Mouse (Mus musculus) gastrocnemius, postnatal 4 days (tissue): ENCODE measurements around the gene Ahnak2. TPM values are rescaled to one million over a fixed set of nuclear protein-coding genes. Genes with fewer than 3 reads are reported as not detected.

ENCODE experiments used
- DNase-seq, 2 experiments: peaks; one replicate each; pipeline ENCODE4 v3.0.0; 2021 to 2022; ENCODE audit warnings: low spot score in 2 of 2, mixed read lengths in 2 of 2
- total RNA-seq, 2 experiments: library from RNA; stranded (reverse); gene quantifications; 2 replicates each; pipeline ENCODE4 v1.2.3; 2021

The Ahnak2 gene
- total RNA-seq, 2 experiments from 2014 or later, result 26.7 to 32.1 TPM

GRCm38 (mm10) chr12:112762018-112762417 is 40.4 kb downstream of the Ahnak2 start:
- peak; percentile 16 for DNase-seq

- DNase-seq, result no peak
These were observed 41.0 kb downstream of the Ahnak2 start for GRCm38 (mm10) chr12:112761411-112761810.

GRCm38 (mm10) chr12:112760154-112760926 is 42.1 kb downstream of the Ahnak2 start, which contains the start of gene Pld4:
TSS of gene Pld4 (plus strand) at chr12:112760655.
- DNase-seq, result peak; percentile 14 to 15

- peak in 1 of 2 experiments; percentile 2 for DNase-seq
These were observed 43.0 kb downstream of the Ahnak2 start for GRCm38 (mm10) chr12:112759471-112759870.

GRCm38 (mm10) chr12:112757896-112758295 is 44.6 kb downstream of the Ahnak2 start:
- no peak for DNase-seq

- DNase-seq, result peak in 1 of 2 experiments; percentile 11
These were observed 46.6 kb downstream of the Ahnak2 start for GRCm38 (mm10) chr12:112755900-112756299.

GRCm38 (mm10) chr12:112752399-112752798 is 50.1 kb downstream of the Ahnak2 start:
- no peak for DNase-seq

GRCm38 (mm10) chr12:112750976-112751375 is 51.5 kb downstream of the Ahnak2 start:
- DNase-seq, result no peak

GRCm38 (mm10) chr12:112747606-112747970 is 54.9 kb downstream of the Ahnak2 start:
- DNase-seq, result no peak

- no peak for DNase-seq
These were observed 55.5 kb downstream of the Ahnak2 start for GRCm38 (mm10) chr12:112746808-112747605.

GRCm38 (mm10) chr12:112746461-112746807 is 56.0 kb downstream of the Ahnak2 start:
- no peak for DNase-seq

- DNase-seq, result no peak
These were observed 56.7 kb downstream of the Ahnak2 start for GRCm38 (mm10) chr12:112745716-112746115.

- no peak for DNase-seq
These were observed 57.4 kb downstream of the Ahnak2 start for GRCm38 (mm10) chr12:112744891-112745580.

GRCm38 (mm10) chr12:112744211-112744610 is 58.2 kb downstream of the Ahnak2 start:
- no peak for DNase-seq

- peak; percentile 59 to 84 for DNase-seq
These were observed 59.1 kb downstream of the Ahnak2 start for GRCm38 (mm10) chr12:112743168-112743975.

GRCm38 (mm10) chr12:112742768-112743167 is 59.7 kb downstream of the Ahnak2 start:
- DNase-seq, result no peak

- no peak for DNase-seq
These were observed 63.4 kb downstream of the Ahnak2 start for GRCm38 (mm10) chr12:112739023-112739568.

GRCm38 (mm10) chr12:112738281-112739022 is 64.0 kb downstream of the Ahnak2 start:
- DNase-seq, result no peak

- peak in 1 of 2 experiments; percentile 57 for DNase-seq
These were observed 64.7 kb downstream of the Ahnak2 start for GRCm38 (mm10) chr12:112737761-112738160.

GRCm38 (mm10) chr12:112737081-112737480 is 65.4 kb downstream of the Ahnak2 start:
- DNase-seq, result no peak
